Mouse (Mus musculus): ENCODE results near the gene D930007J09Rik. TPM values are rescaled to one million over a fixed set of nuclear protein-coding genes. Genes with fewer than 3 reads are reported as not detected.

D930007J09Rik gene
- not detected in 2 replicates for polyA plus RNA-seq (2015; fragmentation: Nextera tagmentation; extraction: Ambion mirVana)

DNA sequence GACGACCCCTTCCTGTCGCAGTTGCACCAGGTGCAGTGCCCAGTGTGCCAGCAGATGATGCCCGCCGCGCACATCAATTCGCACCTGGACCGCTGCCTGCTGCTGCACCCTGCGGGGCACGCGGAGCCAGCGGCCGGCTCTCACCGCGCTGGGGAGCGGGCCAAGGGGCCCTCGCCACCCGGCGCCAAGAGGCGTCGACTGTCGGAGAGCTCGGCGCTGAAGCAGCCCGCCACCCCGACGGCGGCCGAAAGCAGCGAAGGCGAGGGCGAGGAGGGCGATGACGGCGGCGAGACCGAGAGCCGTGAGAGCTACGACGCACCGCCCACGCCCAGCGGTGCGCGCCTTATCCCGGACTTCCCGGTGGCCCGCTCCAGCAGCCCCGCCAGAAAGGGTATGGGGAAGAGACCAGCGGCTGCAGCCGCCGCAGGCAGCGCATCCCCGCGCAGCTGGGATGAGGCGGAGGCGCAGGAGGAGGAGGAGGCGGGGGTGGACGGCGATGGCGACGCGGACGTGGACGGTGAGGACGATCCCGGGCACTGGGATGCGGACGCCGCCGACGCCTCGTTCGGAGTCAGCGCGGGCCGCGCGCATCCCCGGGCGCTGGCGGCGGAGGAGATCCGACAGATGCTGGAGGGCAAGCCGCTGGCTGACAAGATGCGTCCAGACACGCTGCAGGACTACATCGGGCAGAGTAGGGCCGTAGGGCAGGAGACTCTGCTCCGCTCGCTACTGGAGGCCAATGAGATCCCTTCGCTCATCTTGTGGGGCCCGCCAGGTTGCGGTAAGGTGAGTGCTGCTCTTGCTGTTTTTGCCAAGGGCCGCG, at the start of gene D930007J09Rik:
Gene D930007J09Rik (minus strand): TSS at position 591 of the 823 bp plus-strand sequence.
- peak within 1 kb of the TSS; percentile 83 for H3K27ac ChIP-seq
- H3K4me1 ChIP-seq (replicated peaks): peaks cover 32% of the 10 kb centered on the region
- peak within 1 kb of the TSS; percentile 92 for H3K4me3 ChIP-seq
- H3K9me3 ChIP-seq (replicated peaks): no peaks in the 10 kb centered on the region
- peak; percentile 38 for ATAC-seq (replicated peaks; ENCODE audit: insufficient number of reproducible peaks, insufficient read depth, low FRiP score, low read depth)
- peak within 1 kb of the TSS; percentile 75 for H3K4me2 ChIP-seq
- H3K9ac ChIP-seq: peak within 1 kb of the TSS; percentile 79
- WGBS: under 1% methylated on average over 95 of the region's 95 CpGs
- no peaks in the 10 kb centered on the region for H3K27me3 ChIP-seq
- H3K36me3 ChIP-seq: peaks cover 13% of the 10 kb centered on the region

- H3K27me3 ChIP-seq: no peaks in the 10 kb centered on the region
- WGBS: 6% methylated on average over 7 of the region's 7 CpGs
- no peaks in the 10 kb centered on the region for H3K9me3 ChIP-seq (replicated peaks)
- H3K4me2 ChIP-seq: no peak overlapping the region
- H3K4me3 ChIP-seq: no peak overlapping the region
- peaks cover 19% of the 10 kb centered on the region for H3K4me1 ChIP-seq (replicated peaks)
- H3K9ac ChIP-seq: no peak overlapping the region
- H3K36me3 ChIP-seq: no peaks in the 10 kb centered on the region
- no peak for ATAC-seq (replicated peaks; ENCODE audit: insufficient number of reproducible peaks, insufficient read depth, low FRiP score, low read depth)
- no peak overlapping the region for H3K27ac ChIP-seq
Observed at GRCm38 (mm10) chr13:32851967-32852366, 49.3 kb upstream of the D930007J09Rik start.

GRCm38 (mm10) chr13:32850668-32851404, 48.2 kb upstream of the D930007J09Rik start, which contains the start of gene Serpinb1a:
Gene Serpinb1a, minus strand, starts transcription at chr13:32851185.
- H3K27me3 ChIP-seq: no peaks in the 10 kb centered on the region
- 49% methylated on average over 10 of the region's 10 CpGs for WGBS
- no peaks in the 10 kb centered on the region for H3K9me3 ChIP-seq (replicated peaks)
- peaks cover 19% of the 10 kb centered on the region for H3K4me1 ChIP-seq (replicated peaks)
- H3K9ac ChIP-seq: no peak within 1 kb of the TSS
- H3K4me2 ChIP-seq: peak within 1 kb of the TSS; percentile 32
- no peak within 1 kb of the TSS for H3K27ac ChIP-seq
- H3K36me3 ChIP-seq: no peaks in the 10 kb centered on the region
- peak; percentile 55; the same call in 1 of the 2 replicates for ATAC-seq (replicated peaks; ENCODE audit: insufficient number of reproducible peaks, insufficient read depth, low FRiP score, low read depth)
- 0 out of 2 replicates have a peak within 1 kb of the TSS, but pooled peaks have one; percentile 12 for H3K4me3 ChIP-seq

DNA sequence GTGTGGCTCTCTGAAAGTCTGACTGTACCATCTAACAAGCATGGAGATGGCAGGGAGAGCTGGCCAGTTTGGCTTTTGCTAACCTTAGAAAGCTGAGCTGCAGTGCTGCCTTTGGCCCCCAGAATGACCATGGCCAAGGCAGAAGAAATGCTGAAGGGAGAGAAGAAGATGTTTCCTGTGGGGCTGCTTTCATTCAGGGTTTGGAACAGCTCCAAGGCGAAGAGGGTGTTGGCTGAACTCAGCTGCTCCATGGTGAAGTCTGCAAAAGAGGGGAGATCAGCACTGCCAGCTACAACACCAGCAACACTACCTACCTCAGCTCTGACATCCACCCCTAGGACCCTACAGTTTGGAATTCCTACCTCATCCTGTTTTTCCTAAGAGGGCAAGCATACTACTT, 47.5 kb upstream of the D930007J09Rik start:
- H3K27me3 ChIP-seq: no peaks in the 10 kb centered on the region
- H3K27ac ChIP-seq: no peak overlapping the region
- peaks cover 19% of the 10 kb centered on the region for H3K4me1 ChIP-seq (replicated peaks)
- H3K4me2 ChIP-seq: 0 out of 2 replicates have a peak overlapping the region, but pooled peaks have one; percentile 12
- no peak for ATAC-seq (replicated peaks; ENCODE audit: insufficient number of reproducible peaks, insufficient read depth, low FRiP score, low read depth)
- H3K36me3 ChIP-seq: no peaks in the 10 kb centered on the region
- H3K9ac ChIP-seq: no peak overlapping the region
- WGBS: 42% methylated on average over 1 of the region's 1 CpGs
- no peaks in the 10 kb centered on the region for H3K9me3 ChIP-seq (replicated peaks)
- H3K4me3 ChIP-seq: no peak overlapping the region

- ATAC-seq (replicated peaks; ENCODE audit: insufficient number of reproducible peaks, insufficient read depth, low FRiP score, low read depth): no peak
- H3K4me3 ChIP-seq: no peak overlapping the region
Observed at GRCm38 (mm10) chr13:32849531-32850123, 47.0 kb upstream of the D930007J09Rik start.

GRCm38 (mm10) chr13:32849092-32849491, 46.4 kb upstream of the D930007J09Rik start:
- no peak overlapping the region for H3K9ac ChIP-seq
- H3K4me3 ChIP-seq: no peak overlapping the region
- no peaks in the 10 kb centered on the region for H3K36me3 ChIP-seq
- ATAC-seq (replicated peaks; ENCODE audit: insufficient number of reproducible peaks, insufficient read depth, low FRiP score, low read depth): no peak
- no peaks in the 10 kb centered on the region for H3K9me3 ChIP-seq (replicated peaks)
- H3K4me2 ChIP-seq: no peak overlapping the region
- WGBS: 52% methylated on average over 4 of the region's 4 CpGs
- no peaks in the 10 kb centered on the region for H3K27me3 ChIP-seq
- peaks cover 19% of the 10 kb centered on the region for H3K4me1 ChIP-seq (replicated peaks)
- H3K27ac ChIP-seq: no peak overlapping the region

More at GRCm38 (mm10) chr13:32849531-32850123, 47.0 kb upstream of the D930007J09Rik start:
- Histone ChIP-seq H3K27me3 (no peaks in the 10 kb centered on the region), H3K4me1 (replicated peaks) (peaks cover 19% of the 10 kb centered on the region), H3K9ac (no peak overlapping the region), H3K36me3 (no peaks in the 10 kb centered on the region), H3K9me3 (replicated peaks) (no peaks in the 10 kb centered on the region), H3K27ac (no peak overlapping the region), H3K4me2 (0 out of 2 replicates have a peak overlapping the region, but pooled peaks have one; percentile 12)

DNA sequence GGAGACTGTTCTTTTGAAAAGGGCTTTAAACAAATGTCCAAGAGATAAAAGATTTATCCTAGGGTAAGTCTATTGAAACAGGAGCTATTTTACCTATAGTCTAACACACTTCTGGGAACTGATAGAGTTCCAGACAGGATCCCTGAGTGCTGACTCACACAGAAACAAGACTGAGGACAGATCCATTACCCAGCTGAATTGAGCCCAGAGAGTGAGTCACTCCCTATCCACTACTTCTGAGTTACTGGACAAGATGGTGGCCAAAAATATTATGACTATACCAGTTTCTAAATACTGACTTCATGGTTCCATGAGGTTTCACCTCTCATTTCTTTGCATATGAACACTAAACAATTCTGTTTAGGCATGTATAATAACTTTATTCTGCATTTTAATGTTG, 43.6 kb upstream of the D930007J09Rik start:
- Histone ChIP-seq H3K27me3 (no peaks in the 10 kb centered on the region), H3K4me1 (replicated peaks) (peaks cover 19% of the 10 kb centered on the region), H3K4me3 (no peak overlapping the region), H3K9me3 (replicated peaks) (no peaks in the 10 kb centered on the region), H3K4me2 (no peak overlapping the region), H3K27ac (no peak overlapping the region), H3K36me3 (no peaks in the 10 kb centered on the region), H3K9ac (no peak overlapping the region)
- ATAC-seq (replicated peaks; ENCODE audit: insufficient number of reproducible peaks, insufficient read depth, low FRiP score, low read depth): no peak

GRCm38 (mm10) chr13:32841349-32841748, 38.7 kb upstream of the D930007J09Rik start:
- ATAC-seq (replicated peaks; ENCODE audit: insufficient number of reproducible peaks, insufficient read depth, low FRiP score, low read depth): no peak
- H3K36me3 ChIP-seq: no peaks in the 10 kb centered on the region
- no peak overlapping the region for H3K4me2 ChIP-seq
- H3K27ac ChIP-seq: no peak overlapping the region
- 85% methylated on average over 3 of the region's 3 CpGs for WGBS
- no peak overlapping the region for H3K9ac ChIP-seq
- no peaks in the 10 kb centered on the region for H3K27me3 ChIP-seq
- no peaks in the 10 kb centered on the region for H3K4me1 ChIP-seq (replicated peaks)
- no peak overlapping the region for H3K4me3 ChIP-seq
- H3K9me3 ChIP-seq (replicated peaks): no peaks in the 10 kb centered on the region

DNA sequence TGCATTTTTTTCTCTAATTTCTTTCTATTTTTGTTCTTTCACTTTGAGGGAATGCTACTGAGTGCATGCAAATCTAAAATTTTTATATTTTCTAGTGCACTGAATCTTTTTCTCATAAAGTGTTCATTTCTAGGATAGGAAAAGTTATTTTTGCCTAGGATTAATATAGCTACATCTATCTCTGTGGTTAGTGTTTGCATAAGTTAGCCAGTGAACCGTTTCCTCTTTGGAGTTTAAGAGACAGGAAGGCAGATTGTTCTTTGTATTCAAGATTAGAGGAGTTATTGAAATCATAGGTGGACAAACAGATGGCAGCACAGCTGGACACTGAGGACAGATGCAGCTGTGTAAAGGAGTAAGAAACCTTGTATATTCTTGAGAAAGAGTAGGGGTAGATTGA, 36.7 kb upstream of the D930007J09Rik start:
- Histone ChIP-seq H3K36me3 (no peaks in the 10 kb centered on the region), H3K9ac (no peak overlapping the region), H3K27me3 (no peaks in the 10 kb centered on the region), H3K4me1 (replicated peaks) (no peaks in the 10 kb centered on the region), H3K4me2 (no peak overlapping the region), H3K4me3 (no peak overlapping the region), H3K9me3 (replicated peaks) (no peaks in the 10 kb centered on the region), H3K27ac (no peak overlapping the region)
- 22% methylated on average over 1 of the region's 1 CpGs for WGBS
- ATAC-seq (replicated peaks; ENCODE audit: insufficient number of reproducible peaks, insufficient read depth, low FRiP score, low read depth): no peak

DNA sequence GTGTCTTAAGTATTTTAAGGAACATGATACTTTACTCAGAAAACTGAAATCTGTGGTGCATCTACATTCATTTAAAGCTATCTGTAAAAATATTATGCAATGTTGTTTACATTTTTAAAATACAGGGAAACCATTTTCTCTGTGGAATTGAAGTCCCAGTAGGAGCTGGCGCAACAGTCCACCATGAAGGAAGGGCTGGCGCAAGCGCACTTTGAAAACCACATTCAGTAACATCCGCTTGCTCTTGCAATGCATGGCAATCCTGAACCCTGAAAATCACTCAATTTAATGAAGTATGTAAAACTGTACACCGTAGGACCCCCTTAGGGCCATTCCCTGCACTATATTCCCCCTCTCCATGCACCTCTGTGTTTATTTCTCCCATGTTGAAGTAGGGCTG, 31.9 kb upstream of the D930007J09Rik start:
- no peak for ATAC-seq (replicated peaks; ENCODE audit: insufficient number of reproducible peaks, insufficient read depth, low FRiP score, low read depth)
- Histone ChIP-seq H3K27me3 (no peaks in the 10 kb centered on the region), H3K4me3 (no peak overlapping the region), H3K27ac (no peak overlapping the region), H3K9me3 (replicated peaks) (no peaks in the 10 kb centered on the region), H3K4me1 (replicated peaks) (no peaks in the 10 kb centered on the region), H3K36me3 (no peaks in the 10 kb centered on the region), H3K4me2 (no peak overlapping the region), H3K9ac (no peak overlapping the region)
- 90% methylated on average over 5 of the region's 5 CpGs for WGBS

DNA sequence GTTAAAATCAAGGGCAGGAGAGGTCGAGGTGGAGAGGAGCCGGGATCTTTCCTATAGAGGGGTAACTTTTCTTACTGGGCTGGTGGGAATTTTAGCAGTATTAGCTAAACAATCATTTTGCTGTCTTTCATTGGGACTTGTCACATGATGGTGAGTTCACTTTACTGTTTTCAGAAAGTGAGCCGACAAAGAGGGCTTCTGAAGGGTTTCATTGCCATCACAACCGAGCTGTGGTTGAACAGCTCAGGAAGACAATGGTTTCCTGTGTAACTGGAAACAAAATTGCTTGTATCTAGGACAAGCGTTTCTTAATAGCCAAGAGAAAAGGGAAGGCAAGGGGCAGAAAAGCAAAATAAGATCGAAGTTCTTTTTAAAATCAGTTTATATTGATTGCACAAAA, 30.6 kb upstream of the D930007J09Rik start:
- no peaks in the 10 kb centered on the region for H3K9me3 ChIP-seq (replicated peaks)
- WGBS: 58% methylated on average over 6 of the region's 6 CpGs
- no peak for ATAC-seq (replicated peaks; ENCODE audit: insufficient number of reproducible peaks, insufficient read depth, low FRiP score, low read depth)
- no peaks in the 10 kb centered on the region for H3K27me3 ChIP-seq
- no peak overlapping the region for H3K9ac ChIP-seq
- no peaks in the 10 kb centered on the region for H3K4me1 ChIP-seq (replicated peaks)
- no peak overlapping the region for H3K27ac ChIP-seq
- no peaks in the 10 kb centered on the region for H3K36me3 ChIP-seq
- no peak overlapping the region for H3K4me3 ChIP-seq
- no peak overlapping the region for H3K4me2 ChIP-seq
